Mouse (Mus musculus): Measurements from ENCODE around the gene Zmat1. TPM values are rescaled to one million over a fixed set of nuclear protein-coding genes. Genes with fewer than 3 reads are reported as not detected.

The Zmat1 gene
- 8.1 TPM for polyA plus RNA-seq (2017; shearing (Covaris generic))

GRCm38 (mm10) chrX:135008720-135009470, at the start of gene Zmat1:
Zmat1 (minus strand) TSS chrX:135009209.

GRCm38 (mm10) chrX:134964546-134964945, 44.5 kb downstream of the Zmat1 start, which contains the start of gene Nxf2:
Nxf2 (minus strand) TSS chrX:134964754.

Other genes with a start within 250 kb of the Zmat1 start
- 14.3 TPM for gene Armcx2, start 200.0 kb downstream of the Zmat1 start, polyA plus RNA-seq (2017; shearing (Covaris generic))
- 0.31 TPM for gene Nxf2, start 44.5 kb downstream of the Zmat1 start, polyA plus RNA-seq (2017; shearing (Covaris generic))
- gene Gm15023, start 168.4 kb upstream of the Zmat1 start, polyA plus RNA-seq (2017; shearing (Covaris generic)): not detected
- not detected for gene Tceal6, start 201.5 kb upstream of the Zmat1 start, polyA plus RNA-seq (2017; shearing (Covaris generic))

All from effector memory CD4-positive, alpha-beta T cell, adult 5 months (primary cell).